Mouse (Mus musculus) adrenal gland, adult (tissue): ENCODE data around the gene Emp1.

Source experiments
- DNase-seq, 2 experiments: peaks; one replicate each; pipeline ENCODE4 v3.0.0; 2022 to 2023; ENCODE audit warnings: low spot score in 1 of 2; ENCODE audit not compliant: inconsistent age in 2 of 2

Emp1 gene

DNA sequence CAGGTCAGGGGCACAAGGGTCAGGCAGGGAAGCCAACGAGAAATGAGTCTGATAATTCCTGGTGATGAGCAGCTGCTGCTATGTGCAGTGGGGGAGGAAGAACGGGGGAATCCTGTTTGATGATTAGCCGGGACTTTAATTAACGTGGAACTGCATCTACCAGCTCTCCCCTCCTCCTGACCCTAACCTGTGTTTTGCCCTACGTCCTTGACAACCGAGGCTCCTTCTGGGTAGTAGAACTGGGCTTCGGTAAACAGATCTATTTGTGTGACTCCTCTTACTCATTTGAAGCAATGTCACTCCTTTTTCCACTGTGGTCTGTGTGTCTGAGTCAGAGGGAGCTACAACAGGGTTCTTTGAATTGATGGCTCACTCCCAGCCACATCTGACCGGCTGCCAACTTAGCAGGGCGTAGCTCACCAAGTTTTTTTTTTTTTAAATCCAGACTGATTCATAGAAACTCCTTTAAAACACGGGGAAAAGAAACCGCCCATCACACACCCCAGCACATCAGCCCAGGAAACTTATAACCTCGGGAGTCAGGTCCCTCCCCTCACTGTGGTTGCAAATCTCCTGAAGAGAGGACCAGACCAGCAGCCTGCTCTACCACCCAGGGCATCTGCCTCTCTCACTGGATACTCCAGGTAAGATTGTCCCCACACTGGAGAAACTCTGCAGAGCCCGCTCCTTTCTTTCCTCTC, at the start of gene Emp1:
Emp1 (plus strand) TSS at position 87 of the 701 bp plus-strand sequence.
- DNase-seq = peak; percentile 89 to 95

GRCm38 (mm10) chr6:135313981-135314380, 48.4 kb upstream of the Emp1 start:
- no peak for DNase-seq

GRCm38 (mm10) chr6:135316141-135316540, 46.2 kb upstream of the Emp1 start:
- no peak for DNase-seq

- DNase-seq = no peak
These were observed 42.9 kb upstream of the Emp1 start for GRCm38 (mm10) chr6:135319431-135319933.

GRCm38 (mm10) chr6:135322749-135323148, 39.6 kb upstream of the Emp1 start:
- DNase-seq = peak in 1 of 2 experiments; percentile 21

- peak; percentile 23 to 60 for DNase-seq
These were observed 38.9 kb upstream of the Emp1 start for GRCm38 (mm10) chr6:135323311-135323982.

DNA sequence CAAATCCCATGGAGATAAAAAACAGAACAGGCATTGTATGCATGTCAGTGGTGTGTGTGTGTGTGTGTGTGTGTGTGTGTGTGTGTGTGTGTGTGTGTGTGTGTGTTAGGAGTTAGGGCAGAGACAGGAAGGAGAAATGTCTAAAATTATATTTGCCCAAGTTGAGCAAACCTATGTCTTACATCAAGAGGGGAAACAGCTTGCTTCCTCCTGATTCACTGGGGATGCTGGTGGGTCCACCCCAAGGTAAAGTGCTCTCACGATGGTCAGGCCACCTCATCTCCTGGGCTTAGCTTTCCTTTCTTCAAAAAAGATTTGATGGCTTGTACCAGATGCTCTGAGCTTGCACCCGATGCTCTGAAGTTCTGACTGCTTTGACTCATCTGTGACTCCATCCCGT, 38.2 kb upstream of the Emp1 start:
- DNase-seq = no peak

- DNase-seq = no peak
These were observed 37.6 kb upstream of the Emp1 start for GRCm38 (mm10) chr6:135324686-135325300.

DNA sequence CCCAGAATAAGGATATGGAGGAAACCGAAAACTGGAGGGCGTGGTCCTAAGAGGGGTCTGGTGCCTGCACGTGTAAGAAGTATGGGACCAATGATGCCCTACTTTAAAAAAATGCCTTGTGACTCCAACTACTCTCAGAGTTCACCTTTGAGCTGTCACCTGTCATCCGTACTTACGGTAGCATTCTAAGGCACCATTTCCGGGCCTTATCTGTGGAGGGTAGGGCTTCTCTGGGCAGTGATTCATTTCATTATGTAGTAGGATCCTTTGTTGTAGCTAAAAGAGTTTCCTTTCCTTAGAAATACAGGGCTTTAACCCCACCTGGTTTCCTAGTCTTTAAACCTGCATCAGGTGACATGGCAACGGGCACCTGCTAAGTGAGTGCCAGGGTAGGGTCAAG, 35.5 kb upstream of the Emp1 start:
- DNase-seq = no peak

DNA sequence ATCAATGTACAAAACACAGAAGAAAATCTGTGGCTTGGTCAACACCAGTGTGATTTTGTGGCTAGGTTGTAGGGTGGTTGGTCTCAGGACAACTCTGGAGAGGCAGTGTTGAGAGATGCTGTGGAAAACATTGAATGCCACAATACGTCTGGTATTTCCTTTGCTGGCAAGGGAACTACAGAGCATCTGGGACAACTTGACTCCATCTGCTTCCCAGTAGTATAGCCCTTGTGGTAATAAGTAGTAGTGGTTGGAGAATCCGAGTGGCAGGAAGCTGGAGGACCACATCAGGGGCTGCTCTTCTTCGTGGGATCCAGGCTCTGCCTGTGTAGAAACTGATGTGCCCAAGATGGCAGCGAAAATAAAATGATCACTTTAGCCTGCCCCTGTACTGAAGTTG, 30.4 kb upstream of the Emp1 start:
- no peak for DNase-seq

DNA sequence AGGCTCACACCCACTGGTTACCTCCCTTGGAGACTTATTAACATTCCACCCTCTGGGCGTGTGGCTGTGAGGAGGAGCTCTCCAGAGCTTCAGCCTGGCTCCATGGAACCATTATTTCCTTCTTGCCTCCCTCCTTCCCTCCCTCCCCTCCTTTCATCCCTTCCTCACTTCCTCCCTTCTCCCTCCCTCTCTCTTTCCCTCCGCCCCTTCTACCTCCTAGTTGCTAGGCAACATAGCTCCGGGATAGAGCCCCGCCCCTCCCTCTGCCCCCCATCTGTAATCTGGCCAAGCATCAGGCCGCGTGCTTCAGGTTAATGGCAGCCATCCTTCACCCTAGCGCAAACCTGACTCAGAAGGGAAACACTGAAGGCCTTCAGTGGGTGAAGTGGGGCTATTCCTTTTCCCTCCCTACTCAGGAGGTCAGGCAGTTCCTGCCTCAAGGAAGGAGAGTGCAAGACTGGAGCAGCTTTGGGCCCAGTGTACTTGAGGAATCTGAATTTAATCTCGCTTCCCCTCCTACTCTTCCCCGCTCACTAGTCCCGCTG, 29.5 kb upstream of the Emp1 start:
- DNase-seq = peak in 1 of 2 experiments; percentile 20

DNA sequence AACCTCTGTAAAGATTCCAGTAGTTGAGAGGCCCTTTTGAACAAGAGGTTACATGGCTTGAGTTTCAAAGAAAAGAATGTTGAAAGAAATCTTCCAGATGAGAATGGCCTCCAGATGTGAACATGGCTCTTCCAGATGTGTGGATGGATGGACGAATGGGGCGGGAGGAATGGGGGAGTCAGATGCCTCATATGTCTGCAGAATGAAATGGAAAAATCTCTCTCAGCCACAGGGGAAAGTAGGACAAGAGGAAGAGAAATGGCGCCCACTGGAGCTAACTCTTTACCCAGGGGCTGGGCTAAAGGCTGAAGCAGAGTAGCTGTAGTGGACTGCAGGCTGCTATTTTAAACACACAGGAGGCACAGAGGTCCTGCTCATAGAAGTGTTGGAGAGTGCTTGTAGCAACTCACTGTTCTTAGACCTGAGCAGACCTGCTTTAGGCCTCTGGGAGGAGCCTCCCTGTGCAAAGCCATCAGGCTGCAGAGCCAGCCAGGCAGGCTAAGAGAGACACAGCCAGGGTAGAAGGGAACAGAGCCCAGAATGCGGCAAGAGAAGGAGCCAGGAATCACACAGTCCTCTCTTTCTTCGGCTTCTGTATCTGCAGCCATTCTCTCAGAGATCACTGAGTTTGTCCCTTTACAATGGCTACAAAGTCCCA, 28.2 kb upstream of the Emp1 start:
- no peak for DNase-seq

DNA sequence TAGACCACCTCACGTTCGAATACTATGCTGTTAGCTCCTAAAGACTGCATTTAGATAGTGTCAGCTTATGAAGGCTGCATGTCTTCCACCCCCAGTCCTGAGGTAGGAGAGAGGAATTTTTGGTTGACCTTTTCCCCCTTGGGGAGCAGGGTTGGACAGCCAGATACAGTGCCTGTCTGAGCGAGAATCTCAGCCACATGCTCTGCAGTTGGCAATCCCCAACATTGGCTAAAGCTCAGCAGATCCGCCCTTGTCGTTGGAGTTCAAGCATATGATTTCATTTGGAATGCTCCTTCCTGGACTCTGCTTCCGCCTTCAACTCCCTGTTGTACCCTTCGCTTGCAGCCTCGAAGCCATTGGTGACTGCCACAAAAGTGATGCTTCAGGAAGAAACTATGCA, 26.0 kb upstream of the Emp1 start:
- DNase-seq = no peak

GRCm38 (mm10) chr6:135340355-135341075, 21.8 kb upstream of the Emp1 start:
- DNase-seq = peak in 1 of 2 experiments; percentile 41

GRCm38 (mm10) chr6:135341076-135341378, 21.3 kb upstream of the Emp1 start:
- DNase-seq = peak in 1 of 2 experiments; percentile 33

GRCm38 (mm10) chr6:135351638-135352302, 10.6 kb upstream of the Emp1 start:
- DNase-seq = no peak

GRCm38 (mm10) chr6:135352537-135352936, 9.8 kb upstream of the Emp1 start:
- no peak for DNase-seq

GRCm38 (mm10) chr6:135354953-135355352, 7.4 kb upstream of the Emp1 start:
- DNase-seq = no peak

DNA sequence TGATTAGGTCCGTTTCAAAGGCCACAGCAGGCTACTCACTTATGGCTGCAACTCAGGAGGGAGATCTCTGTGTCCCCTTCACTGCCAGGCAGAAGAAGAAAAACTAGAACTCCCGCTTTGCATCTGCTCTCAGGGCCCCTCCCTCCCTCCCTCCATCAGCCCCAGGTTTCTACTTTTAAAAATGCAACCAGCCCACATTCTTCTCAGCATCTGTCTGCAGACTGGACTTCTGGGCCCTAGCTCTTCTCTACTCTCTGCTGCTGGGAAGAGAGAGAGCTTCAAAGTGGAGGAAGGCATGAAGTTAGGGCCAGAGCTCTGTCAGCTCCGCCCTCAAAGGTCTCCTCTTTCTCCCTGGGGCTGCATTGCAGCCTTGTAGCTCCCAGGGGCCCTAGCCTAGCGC, 2.0 kb upstream of the Emp1 start:
- DNase-seq = no peak

DNA sequence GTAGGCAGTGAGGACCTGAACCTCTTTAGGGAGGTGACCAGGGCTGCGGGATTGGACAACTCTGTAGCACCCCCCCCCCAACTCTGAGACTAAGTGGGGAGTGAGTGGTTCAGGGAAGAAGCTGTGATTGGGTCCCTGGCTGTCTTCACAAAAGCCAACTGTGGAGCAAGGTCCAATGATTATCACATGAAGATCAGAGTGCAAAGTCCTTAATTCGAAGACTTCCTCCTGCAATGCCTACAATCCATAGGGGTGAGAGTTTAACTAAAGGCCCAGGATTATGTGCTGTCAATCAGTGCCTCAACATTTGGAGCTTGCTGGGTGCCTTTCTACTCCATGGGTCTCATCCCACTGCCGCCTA, 267 bp upstream of the Emp1 start:
- DNase-seq = no peak
